31 mouse cellular contexts compared by ENCODE assay signal in the genomic region with DNA sequence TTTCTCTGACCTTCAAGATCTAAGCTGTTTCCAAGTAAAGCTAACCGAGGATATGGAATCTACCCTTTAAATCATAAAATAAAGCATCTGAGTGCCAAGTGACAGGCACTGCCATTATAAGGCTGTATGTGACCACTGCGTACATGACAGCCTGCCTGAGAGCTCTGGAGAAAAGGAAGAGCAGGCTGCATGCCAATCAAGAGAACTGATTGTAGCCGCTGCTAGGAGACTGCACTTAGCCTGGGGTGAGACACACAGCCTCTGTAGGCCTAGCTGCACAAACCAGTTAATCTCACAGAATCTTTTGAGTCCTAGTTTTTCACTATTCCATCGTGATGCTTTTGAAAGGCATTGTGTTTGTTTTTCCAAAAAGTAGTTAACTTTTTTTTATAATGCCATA. TPM values are rescaled to one million over a fixed set of nuclear protein-coding genes. Genes with fewer than 3 reads are reported as not detected.
A peak's percentile ranks its signal among the peaks of the same experiment; 100 is the strongest.
DNase-seq lines count a peak whose midpoint lies in the region; ATAC-seq and TF ChIP-seq lines count a peak whose summit lies in the region.
"Had no signal": no experiment of that assay in that cellular context is flagged by ENCODE, and none has a peak within 500 bp of the region (broad histone marks: within the 10 kb centered on the region; RNA-seq: fewer than 3 reads in every experiment).

No protein-coding gene starts in this region.

- no peak overlapping the region for H3K4me3 ChIP-seq in layer of hippocampus, adult 2 months
- no peak overlapping the region for H3K4me3 ChIP-seq in hindbrain, postnatal 0 days (ENCODE audit: low read length)
- no peak overlapping the region for H3K4me3 ChIP-seq in forebrain, embryonic 13.5 days
- H3K4me3 ChIP-seq: embryonic facial prominence, embryonic 13.5 days; forebrain, embryonic 10.5 days; kidney, embryonic 15.5 days; limb, embryonic 10.5 days; limb, embryonic 15.5 days; liver, embryonic 13.5 days; myocyte; neural tube, embryonic 12.5 days had no signal

- no peaks in the 10 kb centered on the region for H3K27me3 ChIP-seq in hindbrain, postnatal 0 days (ENCODE audit: insufficient read depth, low read length)
- no peaks in the 10 kb centered on the region for H3K27me3 ChIP-seq in forebrain, embryonic 13.5 days
- H3K27me3 ChIP-seq: kidney, embryonic 15.5 days; limb, embryonic 15.5 days; liver, embryonic 13.5 days; neural tube, embryonic 12.5 days had no signal

- no peaks in the 10 kb centered on the region for H3K4me1 ChIP-seq in hindbrain, postnatal 0 days (ENCODE audit: insufficient read depth, low read length)
- H3K4me1 ChIP-seq in forebrain, embryonic 13.5 days, result no peaks in the 10 kb centered on the region
- H3K4me1 ChIP-seq: embryonic facial prominence, embryonic 13.5 days; kidney, embryonic 15.5 days; limb, embryonic 10.5 days; limb, embryonic 15.5 days; liver, embryonic 13.5 days; neural tube, embryonic 12.5 days had no signal

- TF ChIP-seq POLR2A in brain, embryonic 14.5 days (IDR thresholded peaks at IDR 0.05; ENCODE audit: borderline replicate concordance, extremely low read depth, insufficient read depth, insufficient read length, poor library complexity, severe bottlenecking), result no peak

- WGBS in hindbrain, postnatal 0 days, result 15% methylated on average over 4 of the region's 4 CpGs
- WGBS in forebrain, embryonic 13.5 days, result 58% methylated on average over 4 of the region's 4 CpGs

- DNase-seq in embryo, embryonic 10 days (ENCODE audit: low spot score), result peak; percentile 37
- no peak for DNase-seq in embryo, embryonic 9.5 days (ENCODE audit: extremely low spot score)
- no peak for DNase-seq in layer of hippocampus, adult 2 months (ENCODE audit: low spot score in 2 of 2)
- no peak for DNase-seq in layer of hippocampus, adult 8-10 months (ENCODE audit: low spot score in 2 of 2)
- DNase-seq in brain, embryonic 14.5 days (ENCODE audit: low read depth), result peak; percentile 49
- peak; percentile 22 for DNase-seq in hindbrain, postnatal 0 days (ENCODE audit: low spot score)
- DNase-seq in kidney, adult 11 months, result no peak
- DNase-seq: adrenal gland, adult 2 months; adrenal gland, postnatal 36 days; cerebellum, adult 2 months; cerebellum, postnatal 14 days; gastrocnemius, postnatal 10 days; kidney, adult 18-20 months; kidney, postnatal 25 days; liver, embryonic 13.5 days; lung, adult 2 months; lung, postnatal 10 days; right cerebral cortex, adult 18-20 months; thymus, postnatal 14 days had no signal

- TF ChIP-seq CTCF in layer of hippocampus, adult 2 months (conservative IDR thresholded peaks at IDR 0.05), result no peak
- no peak for TF ChIP-seq CTCF in brain, embryonic 14.5 days (IDR thresholded peaks at IDR 0.05; ENCODE audit: borderline replicate concordance, extremely low read depth, insufficient read depth, insufficient read length)
- TF ChIP-seq CTCF in hindbrain, postnatal 0 days (IDR thresholded peaks at IDR 0.05; ENCODE audit: low read depth), result no peak

- H3K9me3 ChIP-seq in hindbrain, postnatal 0 days (ENCODE audit: low read length), result no peaks in the 10 kb centered on the region
- H3K9me3 ChIP-seq in forebrain, embryonic 13.5 days (replicated peaks), result no peaks in the 10 kb centered on the region
- H3K9me3 ChIP-seq: embryonic facial prominence, embryonic 13.5 days; forebrain, embryonic 10.5 days; kidney, embryonic 15.5 days; limb, embryonic 10.5 days; limb, embryonic 15.5 days; liver, embryonic 13.5 days; neural tube, embryonic 12.5 days had no signal

- peak overlapping the region; percentile 25 for H3K27ac ChIP-seq in layer of hippocampus, adult 2 months
- no peak overlapping the region for H3K27ac ChIP-seq in hindbrain, postnatal 0 days
- no peak overlapping the region for H3K27ac ChIP-seq in forebrain, embryonic 13.5 days
- H3K27ac ChIP-seq: embryonic facial prominence, embryonic 13.5 days; forebrain, embryonic 10.5 days; kidney, embryonic 15.5 days; limb, embryonic 10.5 days; limb, embryonic 15.5 days; liver, embryonic 13.5 days; macrophage; neural tube, embryonic 12.5 days had no signal

- no peaks in the 10 kb centered on the region for H3K36me3 ChIP-seq in hindbrain, postnatal 0 days (ENCODE audit: insufficient read depth, low read length)
- H3K36me3 ChIP-seq in forebrain, embryonic 13.5 days (ENCODE audit: poor library complexity, severe bottlenecking), result no peaks in the 10 kb centered on the region
- H3K36me3 ChIP-seq: embryonic facial prominence, embryonic 13.5 days; forebrain, embryonic 10.5 days; kidney, embryonic 15.5 days; limb, embryonic 10.5 days; limb, embryonic 15.5 days; liver, embryonic 13.5 days; neural tube, embryonic 12.5 days had no signal

- H3K9ac ChIP-seq in hindbrain, postnatal 0 days (replicated peaks; ENCODE audit: low read length), result no peak overlapping the region
- H3K9ac ChIP-seq in forebrain, embryonic 13.5 days, result no peak overlapping the region
- H3K9ac ChIP-seq: embryonic facial prominence, embryonic 13.5 days; kidney, embryonic 15.5 days; limb, embryonic 15.5 days; liver, embryonic 13.5 days; neural tube, embryonic 12.5 days had no signal

- H3K4me2 ChIP-seq in hindbrain, postnatal 0 days (ENCODE audit: low read depth, low read length), result no peak overlapping the region
- no peak overlapping the region for H3K4me2 ChIP-seq in forebrain, embryonic 13.5 days
- H3K4me2 ChIP-seq: embryonic facial prominence, embryonic 13.5 days; kidney, embryonic 15.5 days; limb, embryonic 15.5 days; liver, embryonic 13.5 days; neural tube, embryonic 12.5 days had no signal

- 0 out of 2 replicates have a peak, but pooled peaks have one; percentile 40 for ATAC-seq in hindbrain, postnatal 0 days
- no peak for ATAC-seq in forebrain, embryonic 13.5 days
- ATAC-seq: activated CD4-positive, CD25-positive, alpha-beta regulatory T cell, adult 4 months had no signal

RNA-seq across cellular contexts. Expression of gene Gatm, which starts 7.6 kb away (rescaled TPM):
- 10 to 100 TPM; 64.9 to 72.1 TPM for total RNA-seq in layer of hippocampus, adult 2 months (2021)
- total RNA-seq in layer of hippocampus, adult 8-10 months (2022), result 100 to 1,000 TPM in 1 of 4 experiments, 10 to 100 TPM in 3; 91.7 to 100 (median 94.8) TPM
- 16.3 and 25.1 TPM in 2 replicates for polyA plus RNA-seq in brain, embryonic 14.5 days (2012; rRNA removed)
- 42.7 and 44.0 TPM in 2 replicates for total RNA-seq in hindbrain, postnatal 0 days (2014; rRNA removed)
- 72.9 and 78.1 TPM in 2 replicates for polyA plus RNA-seq in hindbrain, postnatal 0 days (2015; fragmentation: Nextera tagmentation; extraction: Ambion mirVana)
- 16.2 and 17.3 TPM in 2 replicates for polyA plus RNA-seq in forebrain, embryonic 13.5 days (2015; fragmentation: Nextera tagmentation; extraction: Ambion mirVana)

RNA-seq across cellular contexts. Expression of gene AA467197, which starts 18.1 kb away (rescaled TPM):
- 1 to 10 TPM in 1 of 2 experiments, not detected in 1; 1.1 TPM for total RNA-seq in layer of hippocampus, adult 2 months (2021)
- under 1 TPM; 0.54 to 0.91 (median 0.82) TPM for total RNA-seq in layer of hippocampus, adult 8-10 months (2022)
- polyA plus RNA-seq in brain, embryonic 14.5 days (2012; rRNA removed), result 0.38 TPM in 1 of 2 replicates, not detected in the other
- not detected in 2 replicates for total RNA-seq in hindbrain, postnatal 0 days (2014; rRNA removed)
- 0.66 and 1.3 TPM in 2 replicates for polyA plus RNA-seq in hindbrain, postnatal 0 days (2015; fragmentation: Nextera tagmentation; extraction: Ambion mirVana)
- 0.60 TPM in 1 of 2 replicates, not detected in the other for polyA plus RNA-seq in forebrain, embryonic 13.5 days (2015; fragmentation: Nextera tagmentation; extraction: Ambion mirVana)
- total RNA-seq: heart, postnatal 25 days had no signal
- polyA plus RNA-seq: adrenal gland, adult 2 months; embryonic facial prominence, embryonic 13.5 days; heart, embryonic 14.5 days had no signal

Comparison
In these comparisons a context has a peak if more than half of its experiments do, and no peak if none do; other contexts are left out.
1. DNase-seq: peak in embryo, embryonic 10 days (single experiment), brain, embryonic 14.5 days (single experiment) and hindbrain, postnatal 0 days (single experiment); none in embryo, embryonic 9.5 days (single experiment), layer of hippocampus, adult 2 months (0 of 2), layer of hippocampus, adult 8-10 months (0 of 2) and kidney, adult 11 months (single experiment).